Mouse (Mus musculus): ENCODE measurements around the gene Palm2. TPM values are rescaled to one million over a fixed set of nuclear protein-coding genes. Genes with fewer than 3 reads are reported as not detected.

Gene Palm2
- polyA plus RNA-seq, 1 experiment from 2014 or later = 4.0 TPM

GRCm38 (mm10) chr4:57697918-57698611 lies 264.0 kb downstream of the Palm2 start:
- H3K27ac ChIP-seq = no peak overlapping the region
- H3K36me3 ChIP-seq = no peaks in the 10 kb centered on the region
- H3K4me2 ChIP-seq = no peak overlapping the region
- H3K9ac ChIP-seq = no peak overlapping the region
- WGBS = 81% methylated on average over 12 of the region's 12 CpGs
- H3K4me3 ChIP-seq (replicated peaks) = no peak overlapping the region
- no peaks in the 10 kb centered on the region for H3K27me3 ChIP-seq (replicated peaks)
- no peaks in the 10 kb centered on the region for H3K9me3 ChIP-seq
- no peak for ATAC-seq (ENCODE audit: insufficient read depth, low FRiP score, low read depth)
- H3K4me1 ChIP-seq = no peaks in the 10 kb centered on the region

GRCm38 (mm10) chr4:57701576-57701975 lies 267.5 kb downstream of the Palm2 start:
- no peak overlapping the region for H3K4me2 ChIP-seq
- no peaks in the 10 kb centered on the region for H3K9me3 ChIP-seq
- H3K27ac ChIP-seq = no peak overlapping the region
- no peaks in the 10 kb centered on the region for H3K27me3 ChIP-seq (replicated peaks)
- 70% methylated on average over 5 of the region's 5 CpGs for WGBS
- ATAC-seq (ENCODE audit: insufficient read depth, low FRiP score, low read depth) = no peak
- H3K4me1 ChIP-seq = no peaks in the 10 kb centered on the region
- H3K36me3 ChIP-seq = no peaks in the 10 kb centered on the region
- no peak overlapping the region for H3K9ac ChIP-seq
- H3K4me3 ChIP-seq (replicated peaks) = no peak overlapping the region

- no peaks in the 10 kb centered on the region for H3K27me3 ChIP-seq (replicated peaks)
- WGBS = 71% methylated on average over 11 of the region's 11 CpGs
- no peaks in the 10 kb centered on the region for H3K4me1 ChIP-seq
- no peak overlapping the region for H3K27ac ChIP-seq
- H3K9ac ChIP-seq = no peak overlapping the region
- ATAC-seq (ENCODE audit: insufficient read depth, low FRiP score, low read depth) = no peak
- no peak overlapping the region for H3K4me3 ChIP-seq (replicated peaks)
- no peaks in the 10 kb centered on the region for H3K36me3 ChIP-seq
- H3K9me3 ChIP-seq = no peaks in the 10 kb centered on the region
- H3K4me2 ChIP-seq = no peak overlapping the region
These were observed 269.8 kb downstream of the Palm2 start for GRCm38 (mm10) chr4:57703574-57704470.

GRCm38 (mm10) chr4:57704575-57704974 lies 270.5 kb downstream of the Palm2 start:
- Histone ChIP-seq H3K36me3 (no peaks in the 10 kb centered on the region), H3K4me1 (no peaks in the 10 kb centered on the region), H3K4me2 (no peak overlapping the region), H3K27ac (no peak overlapping the region), H3K9ac (no peak overlapping the region), H3K4me3 (replicated peaks) (no peak overlapping the region), H3K9me3 (no peaks in the 10 kb centered on the region), H3K27me3 (replicated peaks) (no peaks in the 10 kb centered on the region)
- no peak for ATAC-seq (ENCODE audit: insufficient read depth, low FRiP score, low read depth)
- 90% methylated on average over 7 of the region's 7 CpGs for WGBS

GRCm38 (mm10) chr4:57715849-57716248 lies 281.8 kb downstream of the Palm2 start:
- Histone ChIP-seq H3K9me3 (no peaks in the 10 kb centered on the region), H3K27ac (no peak overlapping the region)
- ATAC-seq (ENCODE audit: insufficient read depth, low FRiP score, low read depth) = no peak

GRCm38 (mm10) chr4:57716735-57717134 lies 282.7 kb downstream of the Palm2 start:
- Histone ChIP-seq H3K9me3 (no peaks in the 10 kb centered on the region), H3K4me3 (replicated peaks) (no peak overlapping the region), H3K27ac (no peak overlapping the region), H3K4me1 (no peaks in the 10 kb centered on the region), H3K4me2 (no peak overlapping the region), H3K27me3 (replicated peaks) (no peaks in the 10 kb centered on the region), H3K36me3 (no peaks in the 10 kb centered on the region), H3K9ac (no peak overlapping the region)
- WGBS = 38% methylated on average over 4 of the region's 4 CpGs
- no peak for ATAC-seq (ENCODE audit: insufficient read depth, low FRiP score, low read depth)

More at GRCm38 (mm10) chr4:57715849-57716248, 281.8 kb downstream of the Palm2 start:
- Histone ChIP-seq H3K4me1 (no peaks in the 10 kb centered on the region), H3K36me3 (no peaks in the 10 kb centered on the region), H3K27me3 (replicated peaks) (no peaks in the 10 kb centered on the region), H3K4me3 (replicated peaks) (no peak overlapping the region), H3K9ac (no peak overlapping the region), H3K4me2 (no peak overlapping the region)

GRCm38 (mm10) chr4:57717354-57717753 lies 283.3 kb downstream of the Palm2 start, which contains the start of gene Akap2:
Akap2 (plus strand) TSS chr4:57717657.
- Histone ChIP-seq H3K4me3 (replicated peaks) (no peak within 1 kb of the TSS), H3K9me3 (no peaks in the 10 kb centered on the region), H3K9ac (no peak within 1 kb of the TSS), H3K27me3 (replicated peaks) (no peaks in the 10 kb centered on the region), H3K27ac (no peak within 1 kb of the TSS), H3K4me1 (no peaks in the 10 kb centered on the region), H3K36me3 (no peaks in the 10 kb centered on the region), H3K4me2 (no peak within 1 kb of the TSS)
- ATAC-seq (ENCODE audit: insufficient read depth, low FRiP score, low read depth) = no peak
- WGBS = 88% methylated on average over 9 of the region's 9 CpGs

- WGBS = 74% methylated on average over 1 of the region's 1 CpGs
- no peak overlapping the region for H3K4me3 ChIP-seq (replicated peaks)
- no peak overlapping the region for H3K27ac ChIP-seq
- H3K36me3 ChIP-seq = no peaks in the 10 kb centered on the region
- no peaks in the 10 kb centered on the region for H3K9me3 ChIP-seq
- H3K4me2 ChIP-seq = no peak overlapping the region
- H3K9ac ChIP-seq = no peak overlapping the region
- H3K4me1 ChIP-seq = no peaks in the 10 kb centered on the region
- no peak for ATAC-seq (ENCODE audit: insufficient read depth, low FRiP score, low read depth)
- H3K27me3 ChIP-seq (replicated peaks) = no peaks in the 10 kb centered on the region
These were observed 285.3 kb downstream of the Palm2 start for GRCm38 (mm10) chr4:57719370-57719769.

GRCm38 (mm10) chr4:57720869-57721361 lies 286.9 kb downstream of the Palm2 start:
- H3K27ac ChIP-seq = no peak overlapping the region
- 31% methylated on average over 7 of the region's 7 CpGs for WGBS
- H3K9me3 ChIP-seq = no peaks in the 10 kb centered on the region
- no peak overlapping the region for H3K4me3 ChIP-seq (replicated peaks)
- no peaks in the 10 kb centered on the region for H3K27me3 ChIP-seq (replicated peaks)
- H3K9ac ChIP-seq = no peak overlapping the region
- no peaks in the 10 kb centered on the region for H3K36me3 ChIP-seq
- ATAC-seq (ENCODE audit: insufficient read depth, low FRiP score, low read depth) = no peak
- H3K4me2 ChIP-seq = no peak overlapping the region
- H3K4me1 ChIP-seq = no peaks in the 10 kb centered on the region

- no peak for ATAC-seq (ENCODE audit: insufficient read depth, low FRiP score, low read depth)
These were observed 288.2 kb downstream of the Palm2 start for GRCm38 (mm10) chr4:57722296-57722695.

GRCm38 (mm10) chr4:57723659-57724058 lies 289.6 kb downstream of the Palm2 start:
- no peak for ATAC-seq (ENCODE audit: insufficient read depth, low FRiP score, low read depth)
- 67% methylated on average over 2 of the region's 2 CpGs for WGBS
- no peaks in the 10 kb centered on the region for H3K27me3 ChIP-seq (replicated peaks)

More at GRCm38 (mm10) chr4:57722296-57722695, 288.2 kb downstream of the Palm2 start:
- H3K36me3 ChIP-seq = no peaks in the 10 kb centered on the region
- no peak overlapping the region for H3K4me2 ChIP-seq
- H3K4me1 ChIP-seq = no peaks in the 10 kb centered on the region
- H3K27me3 ChIP-seq (replicated peaks) = no peaks in the 10 kb centered on the region
- no peak overlapping the region for H3K27ac ChIP-seq
- no peaks in the 10 kb centered on the region for H3K9me3 ChIP-seq
- no peak overlapping the region for H3K9ac ChIP-seq
- 82% methylated on average over 4 of the region's 4 CpGs for WGBS
- no peak overlapping the region for H3K4me3 ChIP-seq (replicated peaks)

GRCm38 (mm10) chr4:57725569-57725968 lies 291.5 kb downstream of the Palm2 start:
- Histone ChIP-seq H3K9ac (no peak overlapping the region), H3K36me3 (no peaks in the 10 kb centered on the region), H3K27ac (no peak overlapping the region), H3K27me3 (replicated peaks) (no peaks in the 10 kb centered on the region), H3K4me1 (no peaks in the 10 kb centered on the region), H3K9me3 (no peaks in the 10 kb centered on the region), H3K4me3 (replicated peaks) (no peak overlapping the region), H3K4me2 (no peak overlapping the region)
- 83% methylated on average over 1 of the region's 1 CpGs for WGBS
- no peak for ATAC-seq (ENCODE audit: insufficient read depth, low FRiP score, low read depth)

More at GRCm38 (mm10) chr4:57723659-57724058, 289.6 kb downstream of the Palm2 start:
- Histone ChIP-seq H3K36me3 (no peaks in the 10 kb centered on the region), H3K4me3 (replicated peaks) (no peak overlapping the region), H3K27ac (no peak overlapping the region), H3K9me3 (no peaks in the 10 kb centered on the region), H3K9ac (no peak overlapping the region), H3K4me1 (no peaks in the 10 kb centered on the region), H3K4me2 (no peak overlapping the region)
